Mouse (Mus musculus) kidney, postnatal 14 days (tissue): ENCODE results near the gene Emg1.

Experiments
- DNase-seq: peaks from one replicate; pipeline ENCODE4 v3.0.0; 2022; ENCODE audit warnings: mixed read lengths

Gene Emg1

DNA sequence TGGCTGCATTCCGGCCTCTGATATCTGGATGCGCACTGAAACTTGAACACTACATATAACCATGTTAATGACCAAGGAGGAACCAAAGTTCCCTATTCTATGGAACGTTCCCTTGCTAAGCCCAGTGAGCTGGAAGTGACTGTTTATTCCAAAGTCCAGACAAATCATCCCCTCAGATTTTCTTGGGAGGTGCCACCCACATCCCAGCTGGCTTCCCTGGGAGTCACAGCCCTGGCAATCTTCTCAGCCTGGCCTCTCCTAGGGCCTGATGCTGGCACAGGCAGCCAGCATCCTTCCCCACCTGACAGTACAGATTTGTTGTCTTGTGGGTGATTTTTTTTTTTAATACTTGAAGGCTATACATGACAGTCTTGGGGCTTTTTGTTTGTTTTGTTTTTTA, 32.5 kb downstream of the Emg1 start:
- peak; percentile 54 for DNase-seq

DNA sequence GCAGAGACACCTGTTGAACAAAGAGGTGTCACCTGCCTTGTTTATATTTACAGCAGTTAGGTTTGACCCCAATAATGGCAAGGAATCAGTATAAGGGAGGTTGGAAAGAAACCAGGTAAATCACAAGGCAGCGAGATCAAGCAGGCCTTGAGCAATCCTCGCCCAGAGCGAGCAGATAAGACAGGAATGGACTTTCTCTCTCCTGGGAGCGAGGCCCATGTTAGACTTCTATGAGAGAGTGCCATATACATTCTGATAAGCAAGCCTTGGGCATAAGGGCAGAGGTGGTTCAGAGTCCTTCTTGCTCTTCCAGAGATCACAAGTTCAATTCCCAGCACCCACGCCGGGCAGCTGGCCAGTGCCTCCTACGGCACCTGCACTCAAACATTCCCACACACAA, 33.2 kb downstream of the Emg1 start:
- DNase-seq = no peak

DNA sequence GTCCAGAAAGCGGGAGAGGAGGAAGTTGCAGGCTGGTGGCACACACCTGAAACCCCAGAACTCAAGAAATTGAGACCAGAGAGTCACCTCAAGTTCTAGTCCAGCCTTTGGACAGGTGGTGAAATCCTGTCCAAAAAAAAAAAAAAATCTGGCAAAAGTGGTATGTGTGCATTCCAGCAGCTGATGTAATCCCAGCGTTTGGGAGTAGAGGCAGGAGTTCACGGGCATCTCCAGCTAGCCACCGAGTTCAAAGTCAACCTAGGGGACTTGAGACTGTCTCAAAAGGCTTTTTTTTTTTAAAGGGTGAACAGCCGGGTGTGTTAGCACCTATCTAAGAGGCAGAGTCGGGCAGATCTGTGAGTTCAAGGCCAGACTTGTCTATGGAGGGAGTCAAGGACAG, 35.8 kb downstream of the Emg1 start:
- DNase-seq = no peak

DNA sequence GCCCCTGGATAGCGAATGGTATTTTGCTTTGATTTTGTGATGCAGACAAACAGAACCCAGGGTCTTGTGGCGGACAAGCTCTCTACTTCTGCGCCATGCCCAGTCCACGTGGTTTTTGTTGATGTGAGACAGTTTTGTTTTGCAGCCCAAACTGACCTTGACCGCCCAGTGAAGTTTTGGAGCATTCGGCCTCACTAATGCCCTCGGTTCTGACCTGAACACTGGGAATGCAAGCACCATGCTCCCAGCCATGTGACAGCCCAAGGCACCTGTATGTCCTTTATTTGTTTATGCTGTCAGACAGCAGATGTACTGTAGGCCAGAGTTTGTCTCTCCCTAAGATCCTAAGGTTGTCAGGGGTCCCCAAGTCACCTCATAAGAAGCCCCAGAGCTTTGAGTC, 37.4 kb downstream of the Emg1 start:
- no peak for DNase-seq

DNA sequence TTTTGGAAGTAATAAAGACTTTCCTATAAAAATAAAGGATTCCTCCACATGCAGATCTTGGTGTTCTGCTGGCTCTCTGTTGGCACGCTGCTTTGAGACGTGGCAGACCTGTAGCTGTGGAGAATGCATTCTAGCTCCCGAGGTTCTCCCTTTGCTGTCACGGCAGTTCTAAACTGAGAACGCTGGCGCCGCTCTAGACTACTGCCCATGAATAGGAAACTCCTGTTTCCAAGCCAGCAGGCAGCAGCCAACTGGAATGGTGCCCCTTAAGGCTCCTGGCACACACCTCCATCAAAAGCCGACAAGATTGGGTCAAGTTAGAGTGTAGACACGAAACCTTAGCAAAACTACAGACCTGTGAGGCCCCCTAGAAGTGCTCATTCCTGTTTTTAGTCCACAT, 38.4 kb downstream of the Emg1 start:
- no peak for DNase-seq

DNA sequence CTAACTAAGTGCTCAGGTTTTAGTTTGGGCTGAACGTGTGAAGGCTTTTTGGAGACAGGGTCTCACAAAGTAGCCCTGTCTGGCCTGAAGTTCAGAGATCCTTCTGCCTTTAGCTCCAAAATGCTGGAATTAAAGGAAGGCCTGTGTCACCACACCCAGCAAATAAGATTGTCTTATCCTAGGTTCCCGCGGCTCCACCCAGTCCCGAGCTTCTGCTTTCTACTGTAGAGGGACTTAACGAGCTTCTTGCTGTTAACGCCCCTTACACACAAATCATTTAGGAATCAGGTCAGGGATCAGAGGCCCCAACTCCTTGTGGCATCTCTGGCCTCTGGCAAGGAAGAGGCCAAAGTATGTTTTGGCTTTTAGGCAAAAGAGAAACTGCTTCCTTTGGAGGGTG, 39.9 kb downstream of the Emg1 start:
- no peak for DNase-seq

DNA sequence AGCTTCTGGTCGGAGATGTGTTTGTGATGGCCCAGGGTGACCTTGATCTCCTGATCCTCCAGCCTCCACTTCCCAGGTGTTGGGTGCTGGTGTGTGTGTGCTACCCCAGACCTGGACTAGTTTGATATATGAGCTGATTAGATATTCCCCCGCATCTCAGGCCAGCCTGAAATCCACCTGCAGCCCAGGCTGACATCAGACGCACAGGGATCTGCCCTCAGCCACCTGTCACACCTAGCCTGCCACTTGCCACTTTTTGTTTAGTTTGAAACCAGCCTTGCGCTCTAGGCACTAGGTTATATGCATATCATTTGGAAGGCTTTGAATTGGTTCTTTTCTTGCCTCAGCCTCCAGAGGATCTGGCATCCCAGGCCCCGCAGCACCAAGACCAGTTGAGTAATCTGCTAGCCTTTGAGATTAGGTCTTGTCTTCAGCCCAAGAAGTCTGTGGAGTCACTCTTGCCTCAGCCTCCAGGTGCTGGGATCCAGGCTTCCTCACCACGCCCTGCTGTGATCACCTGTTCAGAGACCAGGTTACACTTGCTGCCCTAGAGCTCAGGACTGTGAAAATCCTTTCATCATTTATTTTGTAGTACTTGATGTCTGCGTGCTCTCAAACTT, 41.6 kb downstream of the Emg1 start:
- DNase-seq = no peak

DNA sequence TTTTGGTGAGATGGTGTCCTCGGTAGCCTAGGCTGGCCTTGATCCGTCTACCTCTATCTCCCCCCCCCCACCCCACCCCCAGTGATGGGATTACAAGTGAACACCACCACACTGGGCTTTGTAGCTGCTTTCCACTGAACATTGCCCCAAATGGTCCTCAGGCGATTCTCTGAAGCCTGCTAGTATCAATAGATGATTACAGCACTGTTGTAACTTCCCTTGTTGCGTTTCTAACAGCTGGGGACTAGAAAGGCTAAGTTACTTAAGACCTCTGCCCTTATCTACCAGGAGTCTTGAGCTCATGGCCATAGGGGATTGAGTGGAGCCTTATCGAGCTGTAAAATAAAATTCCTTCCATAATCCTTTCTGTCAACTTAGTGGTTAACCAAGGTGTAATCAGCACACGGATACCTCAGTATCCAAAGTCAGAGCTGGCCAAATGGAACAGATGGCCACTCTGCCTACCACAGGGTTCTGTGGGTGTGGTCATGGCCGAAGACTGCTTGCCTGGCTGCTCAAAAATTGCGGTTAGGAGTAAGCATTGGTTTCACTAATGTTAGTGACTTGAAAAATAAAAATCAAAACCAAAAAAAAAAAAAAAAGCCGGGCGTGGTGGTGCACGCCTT, 42.6 kb downstream of the Emg1 start:
- DNase-seq = no peak

DNA sequence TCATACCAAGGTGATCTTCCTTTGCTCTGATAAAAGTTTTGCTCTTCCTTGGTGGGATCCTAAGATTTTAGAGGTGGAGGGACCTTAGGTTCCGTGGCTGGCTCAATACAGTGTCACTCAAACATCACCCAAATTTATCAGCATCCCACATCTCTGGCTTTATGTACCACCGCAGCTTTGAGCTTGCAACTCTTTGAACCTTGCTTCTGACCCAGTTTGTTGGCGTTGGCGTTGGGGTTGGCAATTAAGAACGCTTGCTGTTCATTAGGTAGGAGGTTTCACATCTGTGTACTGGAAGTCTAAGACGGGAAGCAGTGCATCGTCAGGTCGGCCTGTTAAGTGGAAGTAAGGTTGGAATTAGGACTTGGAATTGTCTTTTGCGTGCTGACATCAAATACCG, 47.0 kb downstream of the Emg1 start:
- DNase-seq = no peak

DNA sequence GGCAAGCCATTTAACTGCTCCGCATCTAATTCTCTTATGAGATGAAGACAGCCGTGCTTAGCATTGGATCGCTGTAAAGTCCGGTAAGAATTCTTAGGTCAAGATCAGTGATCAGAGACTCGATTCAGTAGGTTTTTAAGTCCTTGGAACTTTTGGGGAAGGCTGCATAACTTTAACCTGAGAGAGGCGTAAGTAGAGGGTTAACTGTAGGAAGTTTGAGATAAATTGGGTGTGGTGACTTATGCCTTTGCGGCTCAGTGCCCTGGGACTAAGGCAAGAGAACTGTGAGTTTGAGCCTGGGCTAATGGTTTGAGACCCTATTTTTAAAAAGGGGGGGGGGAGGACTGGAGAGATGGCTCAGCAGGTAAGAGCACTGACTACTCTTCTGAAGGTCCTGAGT, 47.7 kb downstream of the Emg1 start:
- DNase-seq = no peak

DNA sequence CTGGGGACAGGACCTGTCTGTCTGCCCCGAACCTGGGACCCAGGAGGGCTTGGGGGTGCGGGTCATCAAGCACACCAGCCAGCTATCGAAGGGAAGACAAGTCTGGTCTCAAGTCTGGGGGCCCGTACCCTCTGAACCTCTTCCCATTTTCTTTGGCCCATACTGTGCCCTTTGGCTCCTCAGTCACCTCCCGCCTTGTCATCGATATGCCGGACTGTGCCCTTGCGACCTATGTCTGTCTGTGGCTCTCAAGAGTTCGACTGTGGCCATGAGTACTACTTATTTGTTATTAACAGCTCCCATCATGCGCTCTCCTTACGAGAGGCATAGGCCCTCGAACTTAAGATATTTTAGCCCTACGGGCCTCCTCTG, 48.6 kb downstream of the Emg1 start:
- no peak for DNase-seq

DNA sequence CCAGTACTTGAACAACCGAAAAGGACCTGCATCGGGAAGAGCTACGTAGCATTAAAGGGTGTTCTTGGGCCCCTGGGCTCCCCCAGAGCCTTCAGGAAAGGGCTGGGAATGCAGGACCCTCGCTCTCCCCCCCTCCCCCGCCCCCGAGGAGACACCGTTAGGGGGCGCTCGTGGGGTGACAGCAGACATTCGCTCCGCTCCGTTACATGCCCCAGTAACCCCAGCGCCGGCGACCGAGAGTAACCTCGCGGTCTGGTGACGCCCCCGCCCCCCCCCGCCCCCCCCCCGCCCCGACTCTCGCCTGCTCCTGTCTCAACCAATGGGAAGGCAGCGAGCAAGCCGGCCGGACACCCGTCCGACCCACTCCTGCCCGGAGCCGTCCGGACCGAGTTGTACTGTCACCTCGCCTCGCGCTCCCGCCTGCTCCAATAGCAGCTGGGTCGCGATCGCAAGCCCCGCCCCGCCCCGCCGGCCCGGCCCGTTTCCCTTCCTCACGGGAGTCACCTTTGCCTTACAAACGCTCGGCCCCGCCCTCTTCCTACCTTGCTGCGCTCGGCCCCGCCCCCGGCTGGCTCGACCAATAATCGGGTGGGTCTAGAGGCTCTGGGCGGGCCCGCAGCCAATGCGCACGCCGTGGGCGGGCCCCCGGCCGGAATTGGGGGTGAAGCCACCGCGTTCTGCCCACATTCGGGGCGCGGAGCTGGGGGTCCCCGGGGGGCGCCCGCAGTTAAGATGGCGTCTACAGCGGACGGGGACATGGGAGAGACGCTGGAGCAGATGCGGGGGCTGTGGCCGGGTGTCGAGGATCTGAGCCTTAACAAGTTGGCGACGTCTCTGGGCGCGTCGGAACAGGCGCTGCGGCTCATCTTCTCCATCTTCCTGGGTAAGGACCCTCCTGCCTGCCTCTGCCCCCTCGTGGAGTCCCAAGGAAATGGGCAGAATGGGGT, 49.2 kb downstream of the Emg1 start, which contains the start of gene Lpcat3:
Lpcat3 (plus strand) TSS at position 551 of the 947 bp plus-strand sequence.
- peak; percentile 100 for DNase-seq

DNA sequence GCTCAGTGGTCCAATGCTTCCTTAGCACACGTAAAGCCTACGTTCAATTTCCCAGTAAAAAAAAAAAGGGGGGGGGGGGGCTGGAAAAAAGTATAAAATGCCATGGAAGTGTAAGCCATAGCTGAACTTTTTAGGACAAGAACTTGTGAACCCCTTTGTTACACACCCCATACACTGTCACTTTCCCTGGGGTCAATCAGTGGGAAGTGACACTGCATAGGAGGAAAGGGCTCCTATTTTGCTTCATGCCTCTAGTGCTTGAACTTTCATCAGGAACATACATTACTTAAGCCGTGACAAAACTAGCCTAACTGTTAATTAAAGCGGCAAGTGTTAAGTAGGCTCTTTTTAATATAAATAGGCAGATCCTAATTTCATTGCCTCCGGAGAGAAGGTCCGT, 50.0 kb downstream of the Emg1 start:
- DNase-seq = no peak

DNA sequence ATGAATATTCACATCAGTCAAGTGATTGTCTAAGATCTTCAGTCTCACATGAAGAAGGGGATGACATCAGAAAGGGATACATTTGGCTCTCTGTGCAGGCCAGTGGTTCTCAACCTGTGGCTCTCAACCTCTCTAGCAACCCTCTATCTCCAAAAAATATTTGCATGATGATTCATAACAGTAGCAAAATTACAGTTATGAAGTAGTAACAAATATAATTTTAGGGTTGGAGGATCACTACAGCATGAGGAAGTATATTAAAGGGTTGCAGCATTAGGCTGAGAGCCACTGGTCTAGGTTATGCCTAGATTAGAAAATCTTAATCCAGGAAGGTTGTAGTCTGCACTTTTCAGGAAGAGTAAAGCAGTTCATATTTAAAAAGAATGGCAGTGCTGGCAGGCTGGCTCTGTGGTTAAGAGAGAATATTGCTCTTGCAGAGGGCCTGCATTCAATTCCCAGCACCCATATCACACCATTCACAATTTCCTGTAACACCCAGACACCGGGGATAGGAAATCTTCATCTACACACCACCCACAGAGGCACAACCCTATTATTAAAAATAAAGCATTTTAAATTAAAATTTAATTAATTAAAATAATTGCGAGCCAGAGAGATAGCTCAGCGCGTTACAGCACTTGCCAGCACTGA, 50.7 kb downstream of the Emg1 start:
- DNase-seq = no peak

DNA sequence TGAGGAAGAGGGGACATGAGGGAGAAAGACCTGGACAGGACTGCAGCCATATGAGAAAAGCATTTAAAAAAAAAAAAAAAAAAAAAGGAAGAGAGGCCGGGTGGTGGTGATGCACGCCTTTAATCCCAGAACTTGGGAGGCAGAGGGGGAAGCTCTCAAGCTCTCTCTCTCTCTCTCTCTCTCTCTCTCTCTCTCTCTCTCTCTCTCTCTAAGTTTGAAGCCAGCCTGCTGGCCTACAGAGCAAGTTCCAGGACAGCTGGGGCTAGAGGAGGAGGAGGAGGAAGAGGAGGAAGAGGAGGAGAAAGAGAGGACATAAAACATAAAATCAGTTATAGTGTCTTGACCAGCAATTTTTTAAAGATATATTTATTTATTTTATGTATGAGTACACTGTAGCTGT, 53.9 kb downstream of the Emg1 start:
- no peak for DNase-seq

DNA sequence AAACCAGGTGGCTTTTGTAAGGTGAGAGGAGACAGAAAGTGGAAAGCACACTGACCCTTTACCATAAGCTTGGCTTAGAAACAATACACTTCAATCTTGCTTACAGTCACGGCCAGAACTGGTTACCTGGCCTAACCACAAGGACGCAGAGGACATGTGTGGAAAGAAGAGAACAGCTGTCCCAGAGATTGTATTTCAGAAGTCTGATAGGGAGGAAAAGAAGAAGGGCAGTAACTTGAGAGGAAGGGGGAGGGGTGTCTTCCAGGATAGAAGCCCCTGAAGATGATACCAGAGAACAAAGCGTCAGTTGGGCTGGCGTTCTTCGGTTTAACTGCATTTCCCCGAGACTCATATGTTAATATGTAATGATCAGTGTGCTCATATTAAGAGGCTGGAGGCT, 56.1 kb downstream of the Emg1 start:
- DNase-seq = no peak
